Mouse (Mus musculus): ENCODE data around the gene Cyb5d1. TPM values are rescaled to one million over a fixed set of nuclear protein-coding genes. Genes with fewer than 3 reads are reported as not detected.
"Not testable (repeated sequence)": the region's sequence is repeated elsewhere in the genome, so short reads cannot be mapped to it uniquely, and the experiment has no call there.

Cyb5d1 gene
- polyA plus RNA-seq, 1 experiment from 2014 or later = 23.9 TPM

DNA sequence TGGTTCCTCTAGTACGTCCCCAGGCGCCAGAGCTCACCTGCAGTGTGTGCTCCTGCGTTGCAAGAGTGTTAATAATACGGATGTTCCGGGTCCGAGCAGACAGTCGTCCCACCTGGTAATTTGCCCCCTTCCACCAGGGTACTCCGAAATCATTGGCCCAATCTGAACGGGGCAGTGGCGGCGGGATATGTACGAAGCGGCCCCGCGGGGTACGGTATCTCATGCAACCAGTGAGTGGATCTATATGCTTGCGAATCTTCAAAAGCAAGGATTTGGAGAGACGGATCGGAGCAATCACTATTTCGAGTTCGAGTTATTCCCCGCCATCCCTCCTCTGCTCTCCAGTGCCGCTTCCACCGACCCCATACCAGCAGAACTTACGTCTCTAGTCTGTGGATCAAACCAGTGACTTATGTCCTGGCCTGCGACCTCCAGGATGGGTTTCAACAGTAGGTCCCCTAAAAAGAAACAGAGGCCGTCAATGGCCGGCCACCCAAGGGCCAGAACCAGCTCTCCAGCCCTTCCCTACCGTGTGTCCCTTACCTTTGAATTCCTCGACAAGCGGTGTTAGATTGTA lies 752 bp downstream of the Cyb5d1 start:
- not testable (repeated sequence) for H3K27ac ChIP-seq (ENCODE audit: low read depth, low read length); H3K9me3 ChIP-seq (ENCODE audit: control insufficient read depth, low read length); H3K27me3 ChIP-seq (ENCODE audit: control insufficient read depth, insufficient read depth, low read length); ATAC-seq (ENCODE audit: low FRiP score, low TSS enrichment); H3K36me3 ChIP-seq (ENCODE audit: control insufficient read depth, insufficient read depth, low read length)
- Histone ChIP-seq H3K4me1 (ENCODE audit: control insufficient read depth, insufficient read depth, low read length) (peaks cover 37% of the 10 kb centered on the region; the same call in 1 of the 2 replicates), H3K9ac (ENCODE audit: low read depth, low read length) (peak overlapping the region; percentile 85), H3K4me3 (ENCODE audit: low read length) (peak overlapping the region; percentile 72), H3K4me2 (replicated peaks; ENCODE audit: low read depth, low read length) (peak overlapping the region; percentile 79)
- WGBS = under 1% methylated on average over 31 of the region's 31 CpGs

DNA sequence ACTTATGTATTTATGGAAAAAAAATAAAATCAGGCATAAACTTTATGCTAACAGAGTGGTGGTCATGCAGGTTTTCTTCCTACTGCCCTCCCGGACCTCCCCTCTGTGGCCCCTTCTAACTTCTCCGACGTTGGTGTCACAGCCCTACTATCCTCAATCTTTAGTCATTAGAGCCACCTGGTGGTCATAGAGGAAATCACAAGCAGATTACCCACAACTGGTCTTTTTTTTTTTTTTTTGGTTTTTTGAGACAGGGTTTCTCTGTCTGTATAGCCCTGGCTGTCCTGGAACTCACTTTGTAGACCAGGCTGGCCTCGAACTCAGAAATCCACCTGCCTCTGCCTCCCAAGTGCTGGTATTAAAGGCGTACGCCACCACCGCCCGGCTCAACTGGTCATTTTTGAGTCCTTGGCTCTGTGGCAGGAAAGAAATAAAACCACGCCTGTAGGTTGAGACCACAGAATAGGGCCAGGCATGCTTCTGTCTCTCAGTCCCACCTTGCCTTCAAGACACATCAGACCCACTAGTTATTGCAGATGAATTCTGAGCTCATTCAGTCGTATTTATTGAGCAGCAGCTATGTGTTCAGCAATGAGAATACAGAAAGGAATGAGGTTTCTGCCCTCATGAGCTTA lies 4.9 kb downstream of the Cyb5d1 start:
- Histone ChIP-seq H3K9me3 (ENCODE audit: control insufficient read depth, low read length) (no peaks in the 10 kb centered on the region), H3K4me2 (replicated peaks; ENCODE audit: low read depth, low read length) (no peak overlapping the region), H3K27me3 (ENCODE audit: control insufficient read depth, insufficient read depth, low read length) (no peaks in the 10 kb centered on the region), H3K4me3 (ENCODE audit: low read length) (no peak overlapping the region), H3K36me3 (ENCODE audit: control insufficient read depth, insufficient read depth, low read length) (peaks cover 3% of the 10 kb centered on the region; the same call in 1 of the 2 replicates), H3K9ac (ENCODE audit: low read depth, low read length) (no peak overlapping the region), H3K27ac (ENCODE audit: low read depth, low read length) (no peak overlapping the region), H3K4me1 (ENCODE audit: control insufficient read depth, insufficient read depth, low read length) (peaks cover 10% of the 10 kb centered on the region; the same call in 1 of the 2 replicates)
- 51% methylated on average over 10 of the region's 10 CpGs for WGBS
- ATAC-seq (ENCODE audit: low FRiP score, low TSS enrichment) = 0 out of 2 replicates have a peak, but pooled peaks have one; percentile 28

DNA sequence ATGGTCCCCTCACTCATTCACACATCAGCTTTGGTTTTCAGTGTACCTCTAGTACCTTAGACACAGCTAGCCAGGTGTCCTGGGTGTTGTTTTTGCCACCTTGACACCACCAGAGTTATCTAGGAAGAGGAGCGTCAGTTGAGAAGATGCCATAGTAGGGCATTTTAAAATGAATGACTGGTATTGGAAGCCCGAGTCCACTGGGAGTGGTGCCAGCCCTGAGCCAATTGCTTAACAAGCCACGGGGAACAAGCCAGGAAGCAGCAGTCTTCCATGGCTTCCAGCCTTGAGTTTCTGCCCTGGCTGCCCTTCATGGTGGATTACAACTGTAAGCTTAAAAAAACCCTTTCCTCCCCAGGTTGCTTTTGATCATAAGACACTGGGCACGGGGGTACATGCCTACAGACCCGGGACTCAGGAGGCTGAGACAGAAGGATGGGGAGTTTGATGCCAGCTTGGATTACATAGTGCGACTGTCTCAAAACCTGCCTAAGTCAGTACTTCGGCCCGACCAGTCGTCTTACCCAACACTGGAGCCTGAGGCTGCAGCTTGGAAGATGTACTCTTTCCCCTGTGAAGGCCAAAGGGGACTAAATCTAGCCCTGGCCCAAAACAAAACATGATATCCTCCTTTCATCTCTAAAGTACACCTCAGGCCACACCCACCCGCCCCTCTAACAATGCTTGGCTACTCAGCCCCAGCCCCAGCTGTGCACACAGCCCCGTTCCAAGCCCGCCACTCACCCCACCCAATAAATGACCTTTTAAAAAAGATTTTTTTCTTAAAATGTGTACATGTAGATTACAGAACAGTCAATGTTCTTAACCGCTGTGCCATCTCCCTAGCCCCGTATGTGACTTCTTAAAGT lies 5.7 kb downstream of the Cyb5d1 start:
- H3K4me1 ChIP-seq (ENCODE audit: control insufficient read depth, insufficient read depth, low read length) = peaks cover 10% of the 10 kb centered on the region; the same call in 1 of the 2 replicates
- H3K4me2 ChIP-seq (replicated peaks; ENCODE audit: low read depth, low read length) = no peak overlapping the region
- H3K36me3 ChIP-seq (ENCODE audit: control insufficient read depth, insufficient read depth, low read length) = peaks cover 3% of the 10 kb centered on the region; the same call in 1 of the 2 replicates
- H3K9ac ChIP-seq (ENCODE audit: low read depth, low read length) = no peak overlapping the region
- ATAC-seq (ENCODE audit: low FRiP score, low TSS enrichment) = 0 out of 2 replicates have a peak, but pooled peaks have one; percentile 29
- no peak overlapping the region for H3K27ac ChIP-seq (ENCODE audit: low read depth, low read length)
- 58% methylated on average over 14 of the region's 14 CpGs for WGBS
- H3K4me3 ChIP-seq (ENCODE audit: low read length) = no peak overlapping the region
- H3K27me3 ChIP-seq (ENCODE audit: control insufficient read depth, insufficient read depth, low read length) = no peaks in the 10 kb centered on the region
- no peaks in the 10 kb centered on the region for H3K9me3 ChIP-seq (ENCODE audit: control insufficient read depth, low read length)

DNA sequence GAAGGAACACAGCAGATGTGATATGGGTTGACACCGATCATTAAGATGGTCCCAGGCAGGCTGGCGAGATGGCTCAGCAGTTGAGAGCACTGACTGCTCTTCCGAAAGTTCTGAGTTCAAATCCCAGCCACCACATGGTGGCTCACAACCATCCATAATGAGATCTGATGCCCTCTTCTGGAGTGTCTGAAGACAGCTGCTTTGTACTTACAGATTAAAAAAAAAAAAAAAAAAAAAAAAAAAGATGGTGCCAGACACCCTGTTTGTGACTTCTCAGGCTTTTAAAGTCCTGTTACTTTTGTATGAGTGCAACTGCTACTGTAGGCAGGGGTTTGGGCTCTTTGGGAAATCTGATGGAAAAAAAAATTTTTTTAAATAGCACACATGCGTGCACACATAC lies 6.8 kb downstream of the Cyb5d1 start:
- Histone ChIP-seq H3K36me3 (ENCODE audit: control insufficient read depth, insufficient read depth, low read length) (peaks cover 3% of the 10 kb centered on the region; the same call in 1 of the 2 replicates), H3K9me3 (ENCODE audit: control insufficient read depth, low read length) (no peaks in the 10 kb centered on the region), H3K4me1 (ENCODE audit: control insufficient read depth, insufficient read depth, low read length) (peaks cover 7% of the 10 kb centered on the region; the same call in 1 of the 2 replicates), H3K4me3 (ENCODE audit: low read length) (no peak overlapping the region), H3K4me2 (replicated peaks; ENCODE audit: low read depth, low read length) (no peak overlapping the region), H3K9ac (ENCODE audit: low read depth, low read length) (no peak overlapping the region), H3K27me3 (ENCODE audit: control insufficient read depth, insufficient read depth, low read length) (no peaks in the 10 kb centered on the region), H3K27ac (ENCODE audit: low read depth, low read length) (no peak overlapping the region)
- WGBS = 98% methylated on average over 4 of the region's 4 CpGs
- no peak for ATAC-seq (ENCODE audit: low FRiP score, low TSS enrichment)

DNA sequence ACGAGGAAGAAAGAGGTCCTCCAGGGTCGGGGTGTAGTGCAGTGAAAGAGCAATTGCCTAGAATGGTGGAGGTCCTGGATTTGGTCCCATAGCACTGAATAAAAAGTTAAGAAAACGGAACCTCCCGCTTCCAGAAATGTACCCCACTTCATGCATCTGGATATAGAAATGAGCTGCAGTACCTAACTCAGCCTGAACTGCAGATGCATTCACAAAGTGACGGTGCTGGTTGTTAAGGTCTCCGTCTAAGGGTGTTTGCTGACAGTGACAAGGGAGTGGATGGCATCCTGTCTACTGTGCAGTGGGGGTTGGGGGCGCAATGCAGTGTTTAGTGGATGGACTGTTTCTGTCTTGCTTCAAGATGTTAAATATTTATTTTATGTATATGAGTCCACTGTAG lies 8.7 kb downstream of the Cyb5d1 start:
- Histone ChIP-seq H3K4me2 (replicated peaks; ENCODE audit: low read depth, low read length) (no peak overlapping the region), H3K27me3 (ENCODE audit: control insufficient read depth, insufficient read depth, low read length) (no peaks in the 10 kb centered on the region), H3K4me3 (ENCODE audit: low read length) (no peak overlapping the region), H3K36me3 (ENCODE audit: control insufficient read depth, insufficient read depth, low read length) (peaks cover 5% of the 10 kb centered on the region; the same call in 1 of the 2 replicates), H3K27ac (ENCODE audit: low read depth, low read length) (no peak overlapping the region), H3K9ac (ENCODE audit: low read depth, low read length) (no peak overlapping the region), H3K4me1 (ENCODE audit: control insufficient read depth, insufficient read depth, low read length) (peaks cover 7% of the 10 kb centered on the region; the same call in 1 of the 2 replicates), H3K9me3 (ENCODE audit: control insufficient read depth, low read length) (no peaks in the 10 kb centered on the region)
- whole genome bisulfite sequencing = 79% methylated on average over 7 of the region's 7 CpGs
- no peak for ATAC-seq (ENCODE audit: low FRiP score, low TSS enrichment)

DNA sequence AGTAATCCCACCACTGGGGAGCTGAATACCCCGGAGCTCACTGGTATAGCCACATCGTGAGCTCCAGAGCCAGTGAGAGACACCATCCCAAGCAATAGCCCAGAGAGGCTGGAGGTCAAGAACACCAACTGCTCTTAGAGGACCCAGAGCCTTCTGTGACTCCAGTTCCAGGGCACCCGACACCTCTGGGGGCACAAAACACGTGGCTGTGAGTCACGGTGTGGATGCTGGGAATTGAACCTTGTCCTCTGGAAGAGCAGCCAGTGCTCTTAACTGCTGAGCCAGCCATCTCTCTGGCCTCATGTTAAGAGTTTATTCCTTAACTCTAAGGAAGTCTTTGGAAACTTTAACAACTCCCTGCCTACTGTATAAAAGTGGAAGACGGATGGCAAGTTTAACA lies 10.5 kb downstream of the Cyb5d1 start:
- H3K27ac ChIP-seq (ENCODE audit: low read depth, low read length) = no peak overlapping the region
- H3K27me3 ChIP-seq (ENCODE audit: control insufficient read depth, insufficient read depth, low read length) = no peaks in the 10 kb centered on the region
- no peak for ATAC-seq (ENCODE audit: low FRiP score, low TSS enrichment)

DNA sequence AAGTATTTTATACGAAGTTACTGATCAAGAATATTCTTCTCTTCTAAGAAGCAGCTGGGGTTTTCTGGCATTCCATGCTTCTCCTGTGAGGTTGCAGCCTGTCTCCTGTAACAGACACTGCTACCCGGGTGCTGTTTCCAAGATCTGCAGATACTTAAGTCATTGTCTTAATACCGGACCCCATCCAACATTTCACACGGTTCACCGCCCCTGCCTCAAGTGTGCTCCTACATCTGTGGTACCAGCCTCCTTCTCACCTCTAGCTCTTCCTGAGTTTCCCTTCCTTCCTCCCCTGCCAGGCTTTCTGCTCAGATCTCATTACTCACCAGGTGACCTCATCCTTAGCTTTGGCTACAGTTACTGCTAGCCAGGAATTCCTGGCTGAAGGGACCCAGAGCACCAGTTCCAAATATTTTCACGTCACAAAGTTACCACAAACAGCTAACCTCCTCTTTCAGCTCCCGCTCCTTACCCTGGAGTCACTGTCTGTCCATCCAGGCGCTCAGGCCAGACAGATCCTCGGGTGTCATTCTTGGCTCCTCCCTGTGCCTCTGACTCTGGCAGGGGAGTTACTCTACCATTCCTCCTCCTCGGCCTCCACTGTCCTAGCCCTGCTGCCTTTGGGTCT lies 12.8 kb downstream of the Cyb5d1 start:
- no peak overlapping the region for H3K9ac ChIP-seq (ENCODE audit: low read depth, low read length)
- ATAC-seq (ENCODE audit: low FRiP score, low TSS enrichment) = no peak
- H3K9me3 ChIP-seq (ENCODE audit: control insufficient read depth, low read length) = no peaks in the 10 kb centered on the region
- no peak overlapping the region for H3K4me2 ChIP-seq (replicated peaks; ENCODE audit: low read depth, low read length)
- no peak overlapping the region for H3K27ac ChIP-seq (ENCODE audit: low read depth, low read length)
- no peaks in the 10 kb centered on the region for H3K4me1 ChIP-seq (ENCODE audit: control insufficient read depth, insufficient read depth, low read length)
- 51% methylated on average over 10 of the region's 10 CpGs for WGBS
- no peak overlapping the region for H3K4me3 ChIP-seq (ENCODE audit: low read length)
- peaks cover 16% of the 10 kb centered on the region; the same call in 1 of the 2 replicates for H3K36me3 ChIP-seq (ENCODE audit: control insufficient read depth, insufficient read depth, low read length)
- H3K27me3 ChIP-seq (ENCODE audit: control insufficient read depth, insufficient read depth, low read length) = no peaks in the 10 kb centered on the region

More for the DNA sequence above, 10.5 kb downstream of the Cyb5d1 start:
- WGBS = 72% methylated on average over 6 of the region's 6 CpGs
- Histone ChIP-seq H3K4me1 (ENCODE audit: control insufficient read depth, insufficient read depth, low read length) (peaks cover 4% of the 10 kb centered on the region; the same call in 1 of the 2 replicates), H3K9me3 (ENCODE audit: control insufficient read depth, low read length) (no peaks in the 10 kb centered on the region), H3K36me3 (ENCODE audit: control insufficient read depth, insufficient read depth, low read length) (peaks cover 11% of the 10 kb centered on the region; the same call in 1 of the 2 replicates), H3K4me3 (ENCODE audit: low read length) (no peak overlapping the region), H3K9ac (ENCODE audit: low read depth, low read length) (no peak overlapping the region), H3K4me2 (replicated peaks; ENCODE audit: low read depth, low read length) (no peak overlapping the region)

DNA sequence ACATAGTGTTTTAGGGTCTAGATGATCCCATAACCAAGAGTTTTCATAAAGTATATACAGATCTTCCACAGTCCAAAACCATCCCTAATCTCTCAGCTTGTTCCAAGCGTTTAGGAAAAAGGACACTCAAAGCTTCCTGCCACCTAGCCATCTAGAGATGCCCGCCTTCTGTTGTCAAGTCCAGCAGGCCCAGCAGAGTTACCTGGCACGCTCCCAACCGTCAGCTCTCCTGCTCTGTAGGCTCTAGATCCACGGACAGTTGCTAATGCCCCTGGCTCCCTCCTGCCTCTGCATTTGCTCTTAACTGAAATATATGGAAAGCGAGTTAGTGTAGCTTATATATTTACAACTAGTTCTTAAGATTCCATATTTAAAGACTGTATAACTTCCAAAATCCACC lies 14.1 kb downstream of the Cyb5d1 start:
- Histone ChIP-seq H3K4me1 (ENCODE audit: control insufficient read depth, insufficient read depth, low read length) (no peaks in the 10 kb centered on the region), H3K36me3 (ENCODE audit: control insufficient read depth, insufficient read depth, low read length) (peaks cover 24% of the 10 kb centered on the region; the same call in 1 of the 2 replicates), H3K9ac (ENCODE audit: low read depth, low read length) (no peak overlapping the region), H3K27me3 (ENCODE audit: control insufficient read depth, insufficient read depth, low read length) (no peaks in the 10 kb centered on the region), H3K4me2 (replicated peaks; ENCODE audit: low read depth, low read length) (no peak overlapping the region), H3K9me3 (ENCODE audit: control insufficient read depth, low read length) (no peaks in the 10 kb centered on the region), H3K27ac (ENCODE audit: low read depth, low read length) (no peak overlapping the region), H3K4me3 (ENCODE audit: low read length) (no peak overlapping the region)
- no peak for ATAC-seq (ENCODE audit: low FRiP score, low TSS enrichment)
- WGBS = 84% methylated on average over 6 of the region's 6 CpGs
